Mouse (Mus musculus) lung, adult 18-20 months (tissue): Measurements from ENCODE around the gene Zmym5.
"Not testable (repeated sequence)": the region's sequence is repeated elsewhere in the genome, so short reads cannot be mapped to it uniquely, and the experiment has no call there.

Experiments used
- DNase-seq, 2 experiments: peaks; one replicate each; pipeline ENCODE4 v3.0.0; 2022; ENCODE audit warnings: mixed read lengths in 2 of 2

Zmym5 gene

GRCm38 (mm10) chr14:56811701-56812339 is at the start of gene Zmym5:
Zmym5 (minus strand) TSS chr14:56811716.
- peak; percentile 88 to 95 for DNase-seq

- DNase-seq: no peak
These were observed 38.2 kb upstream of the Zmym5 start for GRCm38 (mm10) chr14:56849681-56850080.

- DNase-seq: no peak
These were observed 36.8 kb upstream of the Zmym5 start for GRCm38 (mm10) chr14:56848322-56848721.

- peak in 1 of 2 experiments; percentile 24 for DNase-seq
These were observed 33.0 kb upstream of the Zmym5 start for GRCm38 (mm10) chr14:56844507-56844906.

GRCm38 (mm10) chr14:56844033-56844432 is 32.5 kb upstream of the Zmym5 start:
- DNase-seq: no peak

- not testable (repeated sequence) for DNase-seq
These were observed 23.1 kb upstream of the Zmym5 start for GRCm38 (mm10) chr14:56834576-56834975.

GRCm38 (mm10) chr14:56833211-56833610 is 21.7 kb upstream of the Zmym5 start:
- peak; percentile 73 to 78 for DNase-seq

- DNase-seq: peak; percentile 11 to 55
These were observed 21.1 kb upstream of the Zmym5 start for GRCm38 (mm10) chr14:56832563-56833113.

- peak; percentile 14 to 34 for DNase-seq
These were observed 20.6 kb upstream of the Zmym5 start for GRCm38 (mm10) chr14:56832147-56832546.

GRCm38 (mm10) chr14:56830491-56831045 is 19.1 kb upstream of the Zmym5 start:
- no peak for DNase-seq

GRCm38 (mm10) chr14:56824562-56824961 is 13.0 kb upstream of the Zmym5 start:
- DNase-seq: no peak

GRCm38 (mm10) chr14:56817616-56818015 is 6.1 kb upstream of the Zmym5 start:
- DNase-seq: no peak

GRCm38 (mm10) chr14:56817131-56817530 is 5.6 kb upstream of the Zmym5 start:
- no peak for DNase-seq

- no peak for DNase-seq
These were observed 5.0 kb upstream of the Zmym5 start for GRCm38 (mm10) chr14:56816541-56816940.

GRCm38 (mm10) chr14:56812520-56813036 is 1.1 kb upstream of the Zmym5 start:
- DNase-seq: peak; percentile 83 to 87

- peak; percentile 45 to 49 for DNase-seq
These were observed 480 bp downstream of the Zmym5 start for GRCm38 (mm10) chr14:56810781-56811690.

- peak; percentile 37 to 39 for DNase-seq
These were observed 18.3 kb downstream of the Zmym5 start for GRCm38 (mm10) chr14:56793243-56793642.

GRCm38 (mm10) chr14:56784575-56784974 is 26.9 kb downstream of the Zmym5 start:
- no peak for DNase-seq

- no peak for DNase-seq
These were observed 32.6 kb downstream of the Zmym5 start for GRCm38 (mm10) chr14:56778933-56779300.

GRCm38 (mm10) chr14:56778200-56778932 is 33.1 kb downstream of the Zmym5 start, which contains the start of gene Pspc1:
Pspc1 (minus strand) TSS chr14:56778316.
- DNase-seq: peak; percentile 97 to 98

- peak; percentile 75 for DNase-seq
These were observed 34.0 kb downstream of the Zmym5 start for GRCm38 (mm10) chr14:56777360-56778136.
